Mouse (Mus musculus) cerebellum, adult 2 months (tissue): ENCODE results near the gene Tfeb.

Experiments
- CTCF ChIP-seq: fragments of 200-500 bp; IDR thresholded peaks from 2 replicates; pipeline ENCODE4 v1.5.1; 2011; ENCODE audit warnings: low read depth, mild to moderate bottlenecking, control low read depth, low read length, moderate library complexity, borderline replicate concordance; ENCODE audit not compliant: insufficient read depth
- POLR2A ChIP-seq: fragments of 200-500 bp; IDR thresholded peaks from 2 replicates; pipeline ENCODE4 v1.6.1; 2011; ENCODE audit warnings: low read length, control low read depth, borderline replicate concordance; ENCODE audit not compliant: insufficient read depth

GRCm38 (mm10) chr17:47757056-47757610 lies 20.3 kb downstream of the Tfeb start:
- no peak for TF ChIP-seq CTCF
- no peak for TF ChIP-seq POLR2A
